Mouse (Mus musculus) bone marrow macrophage, adult 2 months (primary cell): ENCODE measurements around the gene Nap1l4.

Experiments
- CTCF ChIP-seq: IDR thresholded peaks from 2 replicates; pipeline ENCODE4 v1.5.1; 2012; ENCODE audit warnings: low read depth, mild to moderate bottlenecking, low read length, moderate library complexity
- POLR2A ChIP-seq: IDR thresholded peaks from 2 replicates; pipeline ENCODE4 v1.6.1; 2012; ENCODE audit warnings: mild to moderate bottlenecking, low read depth, low read length, borderline replicate concordance

- TF ChIP-seq POLR2A (no peak), CTCF (no peak)
Observed at GRCm38 (mm10) chr7:143482541-143482940, 66.4 kb downstream of the Nap1l4 start.
